Mouse (Mus musculus) mature B cell (primary cell): ENCODE data around the gene Mbnl1.

Experiments used
- in situ Hi-C: fragments of 300-500 bp; cut with MboI; formaldehyde crosslinking; loops from 2 replicates; pipeline ENCODE4 v1.14.3; 2019

Gene Mbnl1

GRCm38 (mm10) chr3:60608952-60609403 lies 136.3 kb downstream of the Mbnl1 start:
- in situ Hi-C loops: no loop called here

GRCm38 (mm10) chr3:60611839-60612238 lies 139.2 kb downstream of the Mbnl1 start:
- in situ Hi-C loops: no loop called here

DNA sequence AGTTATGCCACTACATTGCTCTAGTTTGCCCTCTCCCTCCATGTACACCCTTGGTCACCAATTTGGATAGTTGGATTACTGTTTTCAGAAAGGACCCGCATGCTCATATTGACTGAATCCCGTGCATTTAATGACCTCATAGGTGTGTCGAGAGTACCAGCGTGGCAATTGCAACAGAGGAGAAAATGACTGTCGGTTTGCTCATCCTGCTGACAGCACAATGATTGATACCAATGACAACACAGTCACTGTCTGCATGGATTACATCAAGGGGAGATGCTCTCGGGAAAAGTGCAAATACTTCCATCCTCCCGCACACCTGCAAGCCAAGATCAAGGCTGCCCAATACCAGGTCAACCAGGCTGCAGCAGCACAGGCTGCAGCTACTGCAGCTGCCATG lies 140.5 kb downstream of the Mbnl1 start:
- in situ Hi-C loops: no loop called here

DNA sequence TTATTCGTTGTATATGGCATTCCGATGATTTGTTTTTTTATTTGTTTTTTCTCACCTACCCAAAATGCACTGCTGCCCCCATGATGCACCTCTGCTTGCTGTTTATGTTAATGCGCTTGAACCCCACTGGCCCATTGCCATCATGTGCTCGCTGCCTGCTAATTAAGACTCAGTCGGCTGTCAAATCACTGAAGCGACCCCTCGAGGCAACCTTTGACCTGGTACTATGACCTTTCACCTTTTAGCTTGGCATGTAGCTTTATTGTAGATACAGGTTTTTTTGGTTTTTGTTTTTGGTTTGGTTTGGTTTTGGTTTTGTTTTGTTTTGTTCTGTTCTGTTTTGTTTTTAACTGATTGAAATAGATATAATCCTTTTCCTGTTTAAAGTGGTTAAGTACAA lies 141.9 kb downstream of the Mbnl1 start:
- in situ Hi-C loops: no loop called here

DNA sequence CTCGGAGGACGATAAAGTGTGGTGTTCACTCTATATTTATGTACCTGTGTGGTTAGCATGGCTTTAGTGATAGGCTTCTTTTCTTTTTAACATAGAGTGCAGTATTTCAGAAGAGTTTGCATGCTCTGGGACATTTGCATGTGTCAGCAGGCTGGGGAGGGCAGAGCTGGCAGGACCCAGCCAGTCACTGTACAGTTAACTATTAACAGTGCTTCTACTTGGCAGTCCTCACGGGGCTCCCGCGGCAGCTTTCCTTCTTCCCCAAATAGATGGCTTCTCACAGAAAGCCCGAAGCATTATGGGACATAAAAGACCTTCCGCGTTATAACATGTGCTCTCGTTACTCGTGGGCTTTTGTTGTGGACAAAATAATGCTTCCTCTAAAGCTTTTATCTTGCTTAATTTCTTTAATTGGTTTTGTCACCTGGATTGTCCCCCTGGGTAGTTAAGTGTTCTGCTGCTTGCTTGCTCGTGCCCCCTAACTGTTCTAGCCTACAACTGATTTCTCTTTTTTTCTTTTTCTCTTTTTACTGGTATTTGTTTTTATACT lies 142.5 kb downstream of the Mbnl1 start:
- in situ Hi-C loops: no loop called here

DNA sequence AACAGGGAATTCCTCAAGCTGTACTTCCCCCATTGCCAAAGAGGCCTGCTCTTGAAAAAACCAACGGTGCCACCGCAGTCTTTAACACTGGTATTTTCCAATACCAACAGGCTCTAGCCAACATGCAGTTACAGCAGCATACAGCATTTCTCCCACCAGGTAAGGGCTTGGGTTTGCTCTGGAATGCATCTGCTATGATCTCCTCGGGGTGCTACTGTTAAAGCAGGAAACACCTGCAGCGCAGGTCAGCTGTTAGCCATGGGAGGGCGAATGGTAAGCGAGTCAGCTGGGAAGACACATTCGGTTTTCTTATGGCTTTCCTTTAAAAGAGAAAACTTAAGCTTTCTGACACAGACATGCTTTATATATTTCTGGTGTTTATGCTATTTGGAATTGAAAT lies 143.0 kb downstream of the Mbnl1 start:
- in situ Hi-C loops: no loop called here

DNA sequence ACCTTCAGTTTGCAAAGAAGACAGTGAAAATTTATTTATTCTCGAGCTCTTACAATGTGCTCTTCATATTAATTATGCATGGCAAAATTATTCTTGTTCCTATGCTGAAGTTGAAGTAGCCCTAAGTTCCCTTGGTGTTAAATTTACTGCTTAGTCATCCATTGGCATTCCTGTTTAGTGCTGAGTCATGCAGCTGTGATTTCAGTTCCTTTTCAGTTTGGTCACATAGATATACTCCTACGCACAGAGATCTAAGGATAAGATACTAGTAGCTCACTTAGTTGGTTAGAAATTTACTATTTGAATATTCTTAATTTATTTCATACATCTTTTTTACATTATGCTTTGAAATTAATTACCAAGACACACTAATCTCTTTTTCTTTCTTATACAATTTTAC lies 143.5 kb downstream of the Mbnl1 start:
- in situ Hi-C loops: no loop called here

- in situ Hi-C loops: no loop called here
Observed at GRCm38 (mm10) chr3:60617643-60618042, 145.0 kb downstream of the Mbnl1 start.

DNA sequence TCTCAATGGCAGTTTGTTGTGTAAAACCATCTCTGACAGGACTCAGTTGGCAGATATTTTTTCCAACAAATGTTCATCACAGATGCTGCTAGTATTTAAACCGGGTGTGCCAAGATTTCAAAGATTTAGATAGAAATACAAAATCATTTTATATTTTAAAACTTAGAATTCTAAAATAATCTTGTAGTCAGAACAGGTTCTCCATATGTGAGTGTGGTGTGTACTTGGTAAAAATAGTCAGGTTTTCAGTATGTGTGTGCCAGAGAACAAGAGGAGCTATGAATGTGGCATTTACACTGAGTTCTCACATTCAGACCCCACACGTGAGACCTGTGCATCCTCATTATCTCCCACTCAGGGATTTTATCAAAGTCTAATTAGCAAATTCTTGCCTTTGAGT lies 147.6 kb downstream of the Mbnl1 start:
- in situ Hi-C loops: no loop called here

DNA sequence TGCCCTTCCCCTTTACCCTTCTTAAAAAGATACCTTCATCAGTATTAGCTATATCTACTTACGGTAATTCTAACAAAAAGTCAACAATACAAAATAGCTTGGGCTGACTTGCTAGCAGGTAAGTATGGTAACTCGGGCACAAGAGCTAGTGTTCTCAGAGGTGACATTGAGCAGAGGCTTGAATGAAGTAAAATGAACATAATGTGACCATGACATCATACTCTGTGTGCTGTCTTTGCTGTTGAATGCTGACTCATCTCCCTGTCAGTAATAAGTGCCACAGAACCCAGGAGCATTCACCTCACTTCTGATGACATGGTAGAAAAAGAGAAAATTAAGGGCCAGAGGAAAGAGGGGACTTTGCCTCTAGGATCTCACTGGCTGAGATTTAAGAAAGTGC lies 158.6 kb downstream of the Mbnl1 start:
- in situ Hi-C loops: no loop called here

- in situ Hi-C loops: no loop called here
Observed at GRCm38 (mm10) chr3:60631754-60632153, 159.1 kb downstream of the Mbnl1 start.

DNA sequence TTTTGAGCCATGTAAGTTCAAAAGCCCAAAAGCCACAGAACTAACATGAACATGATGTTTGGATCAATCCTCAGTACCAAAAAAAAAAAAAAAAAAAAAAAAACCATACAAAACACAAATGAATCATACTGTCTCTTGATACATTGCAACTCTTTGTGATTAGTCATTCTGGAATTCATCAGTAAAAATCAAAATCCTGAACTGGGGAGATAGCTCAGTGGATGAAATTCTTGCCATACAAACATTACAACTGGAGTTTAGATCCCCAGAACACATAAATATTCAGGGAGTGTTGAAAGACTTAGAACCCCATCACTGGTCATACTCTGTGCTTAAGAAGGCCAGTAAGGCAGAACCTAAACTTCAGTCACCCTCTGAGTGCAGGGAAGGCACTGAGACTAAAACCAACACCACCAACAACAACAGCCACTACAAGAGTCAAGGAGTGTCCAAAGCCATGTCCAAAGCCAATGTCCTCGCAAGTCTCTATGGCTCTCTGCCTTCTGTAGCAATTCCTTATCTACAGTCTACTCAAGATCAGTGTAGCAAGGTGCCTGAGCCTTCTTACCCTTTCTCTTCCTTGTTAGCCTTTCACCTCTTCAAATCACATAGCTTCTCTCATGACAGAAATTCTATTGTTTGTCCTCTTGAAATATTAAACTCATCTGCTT lies 160.3 kb downstream of the Mbnl1 start:
- in situ Hi-C loops: no loop called here

- in situ Hi-C loops: no loop called here
Observed at GRCm38 (mm10) chr3:60638530-60638929, 165.9 kb downstream of the Mbnl1 start.

GRCm38 (mm10) chr3:60639135-60639534 lies 166.5 kb downstream of the Mbnl1 start:
- in situ Hi-C loops: no loop called here

DNA sequence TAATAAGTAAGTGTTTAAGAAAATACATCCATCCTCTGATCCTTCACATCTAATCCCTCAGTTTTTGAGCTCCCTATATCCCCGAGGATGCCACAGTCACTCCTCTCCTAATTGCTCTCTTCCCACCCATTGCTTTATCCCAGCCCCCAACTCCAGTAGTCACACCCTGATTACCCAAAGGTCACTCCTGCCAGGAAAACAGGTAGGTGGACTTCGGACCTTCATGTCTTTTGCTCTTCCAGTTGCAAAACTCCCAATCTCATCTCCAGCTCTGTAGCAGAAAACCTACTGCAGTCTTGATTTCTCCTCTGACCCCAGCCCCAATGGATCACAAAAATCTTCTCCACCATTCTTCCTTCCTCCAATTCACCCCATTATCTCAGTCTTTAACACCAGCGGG lies 169.6 kb downstream of the Mbnl1 start:
- in situ Hi-C loops: no loop called here

DNA sequence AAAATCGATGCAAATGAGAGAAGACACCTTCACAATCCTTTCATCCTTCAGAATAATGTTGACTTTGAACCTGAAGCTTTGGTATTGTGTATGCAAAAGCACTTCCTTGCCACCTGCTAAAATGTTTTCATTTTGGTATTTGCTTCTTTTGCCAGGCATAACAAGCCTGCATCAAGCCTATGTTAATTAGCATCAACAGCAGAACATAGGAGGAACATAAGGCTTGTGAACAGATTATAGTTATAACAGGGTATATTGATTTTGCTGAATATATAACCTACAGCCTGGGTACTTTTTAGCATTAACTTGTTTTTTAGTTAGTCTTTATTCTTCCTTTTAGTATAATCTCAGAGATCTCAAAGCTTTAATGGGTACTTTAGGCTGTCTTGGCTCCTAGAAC lies 172.9 kb downstream of the Mbnl1 start:
- in situ Hi-C loops: no loop called here

- in situ Hi-C loops: no loop called here
Observed at GRCm38 (mm10) chr3:60648293-60648692, 175.7 kb downstream of the Mbnl1 start.

DNA sequence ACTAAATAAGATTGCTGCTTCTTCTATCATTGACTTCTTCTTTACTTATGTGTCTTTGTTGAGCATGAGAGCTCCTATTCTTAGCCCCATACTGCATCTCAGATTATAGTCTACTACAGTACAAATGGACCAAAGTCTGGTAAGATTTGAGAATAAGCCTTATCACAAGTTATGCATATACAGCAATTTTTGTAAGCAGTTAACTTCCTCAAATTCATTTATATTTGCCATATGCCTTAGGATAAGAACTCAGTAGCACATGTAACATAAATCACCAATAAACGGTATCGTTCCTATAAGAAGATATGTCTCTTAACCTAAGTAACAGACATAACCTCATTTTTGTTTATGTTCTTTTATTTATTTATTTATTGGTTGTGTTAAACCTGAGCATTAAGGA lies 188.1 kb downstream of the Mbnl1 start:
- in situ Hi-C loops: no loop called here
